12 mouse cellular contexts compared by ENCODE assay signal in genomic region chr11:64755563-64755962, GRCm38 (mm10).
DNase-seq lines count a peak whose midpoint lies in the region; ATAC-seq and TF ChIP-seq lines count a peak whose summit lies in the region.
"Had no signal": no experiment of that assay in that cellular context is flagged by ENCODE, and none has a peak within 500 bp of the region (broad histone marks: within the 10 kb centered on the region; RNA-seq: fewer than 3 reads in every experiment).

No protein-coding gene starts in this region.

- H3K4me2 ChIP-seq in hindbrain, postnatal 0 days (ENCODE audit: low read depth, low read length): no peak overlapping the region
- no peak overlapping the region for H3K4me2 ChIP-seq in hindbrain, embryonic 16.5 days (ENCODE audit: low read length)
- H3K4me2 ChIP-seq in liver, embryonic 11.5 days: no peak overlapping the region

- peak; percentile 30; the same call in 1 of the 2 replicates for TF ChIP-seq CTCF in hindbrain, postnatal 0 days (IDR thresholded peaks at IDR 0.05; ENCODE audit: low read depth)
- no peak for TF ChIP-seq CTCF in thymus, adult 2 months (IDR thresholded peaks at IDR 0.05; ENCODE audit: borderline replicate concordance, control insufficient read depth, extremely low read depth, insufficient read depth, low read length, poor library complexity)

- no peaks in the 10 kb centered on the region for H3K27me3 ChIP-seq in hindbrain, postnatal 0 days (ENCODE audit: insufficient read depth, low read length)
- no peaks in the 10 kb centered on the region for H3K27me3 ChIP-seq in hindbrain, embryonic 16.5 days (replicated peaks; ENCODE audit: control insufficient read depth, insufficient read depth, low read length)
- H3K27me3 ChIP-seq in thymus, adult 2 months (ENCODE audit: control insufficient read depth, insufficient read depth, low read length): no peaks in the 10 kb centered on the region
- H3K27me3 ChIP-seq in liver, embryonic 11.5 days (replicated peaks; ENCODE audit: control insufficient read depth, insufficient read depth, low read length): no peaks in the 10 kb centered on the region

- H3K4me1 ChIP-seq in hindbrain, postnatal 0 days (ENCODE audit: insufficient read depth, low read length): no peaks in the 10 kb centered on the region
- H3K4me1 ChIP-seq in hindbrain, embryonic 16.5 days (ENCODE audit: control insufficient read depth, insufficient read depth, low read depth, low read length): peaks cover 10% of the 10 kb centered on the region
- peaks cover 5% of the 10 kb centered on the region for H3K4me1 ChIP-seq in thymus, adult 2 months (replicated peaks; ENCODE audit: control insufficient read depth, insufficient read depth, low read length)
- H3K4me1 ChIP-seq in liver, embryonic 11.5 days (replicated peaks; ENCODE audit: control insufficient read depth, insufficient read depth, low read length): no peaks in the 10 kb centered on the region

- no peak for TF ChIP-seq POLR2A in thymus, adult 2 months (IDR thresholded peaks at IDR 0.05; ENCODE audit: control insufficient read depth, extremely low read depth, insufficient read depth, low read length, poor library complexity)

- H3K36me3 ChIP-seq in hindbrain, postnatal 0 days (ENCODE audit: insufficient read depth, low read length): no peaks in the 10 kb centered on the region
- no peaks in the 10 kb centered on the region for H3K36me3 ChIP-seq in hindbrain, embryonic 16.5 days (ENCODE audit: control insufficient read depth, insufficient read depth, low read length)
- no peaks in the 10 kb centered on the region for H3K36me3 ChIP-seq in thymus, adult 2 months (ENCODE audit: control insufficient read depth, insufficient read depth, low read length)
- H3K36me3 ChIP-seq in liver, embryonic 11.5 days (ENCODE audit: control insufficient read depth, insufficient read depth, low read length): no peaks in the 10 kb centered on the region

- no peak for ATAC-seq in hindbrain, postnatal 0 days
- ATAC-seq in hindbrain, embryonic 16.5 days: no peak
- 0 out of 2 replicates have a peak, but pooled peaks have one; percentile 26 for ATAC-seq in liver, embryonic 11.5 days (replicated peaks; ENCODE audit: low FRiP score)

- no peak overlapping the region for H3K4me3 ChIP-seq in hindbrain, postnatal 0 days (ENCODE audit: low read length)
- H3K4me3 ChIP-seq in hindbrain, embryonic 16.5 days (ENCODE audit: low read length): no peak overlapping the region
- H3K4me3 ChIP-seq in thymus, adult 2 months (ENCODE audit: control insufficient read depth, insufficient read depth, low read length): no peak overlapping the region
- no peak overlapping the region for H3K4me3 ChIP-seq in liver, embryonic 11.5 days (ENCODE audit: low read depth, low read length)

- H3K9ac ChIP-seq in hindbrain, postnatal 0 days (replicated peaks; ENCODE audit: low read length): no peak overlapping the region
- H3K9ac ChIP-seq in hindbrain, embryonic 16.5 days (ENCODE audit: low read depth, low read length): no peak overlapping the region
- H3K9ac ChIP-seq in liver, embryonic 11.5 days (ENCODE audit: low read depth, low read length): no peak overlapping the region

- WGBS in hindbrain, postnatal 0 days: 89% methylated on average over 1 of the region's 1 CpGs
- 90% methylated on average over 1 of the region's 1 CpGs for WGBS in hindbrain, embryonic 16.5 days
- WGBS in thymus, adult 2 months: 88% methylated on average over 1 of the region's 1 CpGs
- WGBS in liver, embryonic 11.5 days: 88% methylated on average over 1 of the region's 1 CpGs

- H3K27ac ChIP-seq in hindbrain, postnatal 0 days: no peak overlapping the region
- H3K27ac ChIP-seq in hindbrain, embryonic 16.5 days (ENCODE audit: low read depth, low read length): no peak overlapping the region
- no peak overlapping the region for H3K27ac ChIP-seq in thymus, adult 2 months (ENCODE audit: control insufficient read depth, insufficient read depth, low read length)
- no peak overlapping the region for H3K27ac ChIP-seq in liver, embryonic 11.5 days (ENCODE audit: low read depth, low read length)

- H3K9me3 ChIP-seq in hindbrain, postnatal 0 days (ENCODE audit: low read length): no peaks in the 10 kb centered on the region
- H3K9me3 ChIP-seq in hindbrain, embryonic 16.5 days (ENCODE audit: control insufficient read depth, low read length): no peaks in the 10 kb centered on the region
- no peaks in the 10 kb centered on the region for H3K9me3 ChIP-seq in liver, embryonic 11.5 days (ENCODE audit: control insufficient read depth, low read length)

- no peak for DNase-seq in hindbrain, postnatal 0 days (ENCODE audit: low spot score)
- DNase-seq in thymus, adult 2 months: peak; percentile 47
- no peak for DNase-seq in thymus, adult 18-20 months
- DNase-seq in liver, embryonic 11.5 days (ENCODE audit: low spot score): no peak
- peak; percentile 70 for DNase-seq in thymus, postnatal 4 days
- DNase-seq in adrenal gland, postnatal 10 days: no peak
- DNase-seq in spleen, postnatal 14 days (ENCODE audit: low spot score in 2 of 2): no peak
- DNase-seq: heart, adult 11 months; heart, postnatal 4 days; kidney, adult 11 months; left cerebral cortex, postnatal 4 days had no signal

Comparison
In these comparisons a context has a peak if more than half of its experiments do, and no peak if none do; other contexts are left out.
1. DNase-seq: peak in thymus, adult 2 months (single experiment) and thymus, postnatal 4 days (single experiment); none in hindbrain, postnatal 0 days (single experiment), thymus, adult 18-20 months (0 of 2), liver, embryonic 11.5 days (single experiment), adrenal gland, postnatal 10 days (single experiment) and spleen, postnatal 14 days (0 of 2).